Mouse (Mus musculus): ENCODE results near the gene Amotl1. TPM values are rescaled to one million over a fixed set of nuclear protein-coding genes. Genes with fewer than 3 reads are reported as not detected.
A peak's percentile ranks its signal among the peaks of the same experiment; 100 is the strongest.

The Amotl1 gene
- polyA plus RNA-seq, 1 experiment from 2014 or later, result 20.6 TPM

DNA sequence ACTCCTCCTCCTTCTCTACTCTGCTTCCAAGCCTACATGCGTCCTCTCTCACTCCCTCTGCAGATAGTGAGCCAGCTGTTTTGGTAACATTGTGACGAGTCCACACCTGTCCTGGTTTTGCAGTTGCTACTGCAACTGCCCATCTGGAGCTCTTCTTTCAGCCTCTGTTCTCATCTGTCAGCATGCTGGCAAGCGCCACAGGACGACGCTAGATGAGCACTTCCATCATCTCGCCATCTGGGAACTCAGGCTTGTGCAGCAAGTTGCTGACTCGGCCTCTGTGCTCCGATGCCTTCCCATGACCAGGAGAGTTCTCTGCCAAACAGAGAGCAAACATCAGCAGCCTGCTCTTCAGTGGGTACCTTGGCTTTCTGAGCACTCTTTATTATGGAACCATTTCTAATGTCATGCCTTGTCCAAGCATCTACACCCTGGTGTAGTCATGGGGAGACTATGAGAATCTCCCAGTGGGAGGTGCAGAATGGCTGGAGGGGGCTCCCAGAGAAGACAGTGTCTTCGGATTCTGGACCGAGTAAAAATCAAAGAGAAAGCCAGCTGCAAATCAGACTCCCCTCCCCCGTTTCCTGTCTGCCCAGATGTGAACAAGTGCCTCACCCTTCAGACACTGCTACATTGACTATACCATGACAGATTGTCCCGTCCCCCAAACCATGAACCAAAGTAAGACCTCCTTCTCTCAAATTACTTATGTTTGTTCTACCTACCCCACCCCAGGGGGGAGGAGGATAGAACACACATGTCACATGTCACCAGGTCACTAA lies 97.1 kb downstream of the Amotl1 start:
- Histone ChIP-seq H3K4me3 (no peak overlapping the region), H3K9ac (no peak overlapping the region), H3K4me2 (no peak overlapping the region), H3K27me3 (replicated peaks) (no peaks in the 10 kb centered on the region), H3K9me3 (replicated peaks) (no peaks in the 10 kb centered on the region), H3K4me1 (replicated peaks) (peaks cover 42% of the 10 kb centered on the region), H3K27ac (ENCODE audit: poor library complexity, severe bottlenecking) (no peak overlapping the region), H3K36me3 (peaks cover 92% of the 10 kb centered on the region)
- ATAC-seq (ENCODE audit: insufficient number of reproducible peaks, low FRiP score), result no peak
- WGBS, result 61% methylated on average over 12 of the region's 12 CpGs

DNA sequence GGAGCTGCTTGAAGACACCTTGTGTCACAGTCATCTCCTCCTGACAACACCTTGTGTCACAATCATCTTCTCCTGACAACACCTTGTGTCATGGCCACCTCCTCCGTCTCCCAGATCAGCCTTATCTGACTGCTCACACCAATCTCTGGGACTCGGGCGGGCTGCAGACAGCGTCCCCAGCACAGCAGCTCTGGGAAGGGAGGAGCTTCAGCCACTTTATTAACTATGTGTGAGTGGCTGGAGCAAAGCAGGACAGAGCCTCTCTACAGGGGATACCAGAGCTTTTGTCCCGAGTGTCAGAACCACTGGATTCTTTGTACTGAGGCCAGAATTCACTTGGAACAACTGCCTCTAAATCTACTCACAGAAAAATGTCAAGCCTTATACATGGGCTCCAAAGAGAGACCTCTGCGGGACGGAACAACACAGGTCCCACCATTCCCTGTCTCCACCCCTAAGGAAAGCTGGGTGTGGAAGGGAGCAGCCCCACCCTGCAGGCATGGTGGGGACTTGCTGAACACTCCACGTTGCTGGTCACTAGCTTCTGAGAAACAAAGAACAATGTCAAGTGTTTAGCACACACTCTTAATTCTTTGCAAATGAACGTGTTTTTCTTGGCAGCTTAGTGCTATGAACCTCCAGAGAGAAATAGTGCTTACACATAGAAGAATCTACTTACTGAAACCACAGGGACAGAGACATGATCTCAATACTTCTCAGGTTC lies 100.7 kb downstream of the Amotl1 start:
- Histone ChIP-seq H3K27me3 (replicated peaks) (no peaks in the 10 kb centered on the region), H3K4me3 (no peak overlapping the region), H3K4me1 (replicated peaks) (peaks cover 42% of the 10 kb centered on the region), H3K9ac (0 out of 2 replicates have a peak overlapping the region, but pooled peaks have one; percentile 21), H3K9me3 (replicated peaks) (no peaks in the 10 kb centered on the region), H3K36me3 (peaks cover 91% of the 10 kb centered on the region), H3K27ac (ENCODE audit: poor library complexity, severe bottlenecking) (peak overlapping the region; percentile 23), H3K4me2 (no peak overlapping the region)
- ATAC-seq (ENCODE audit: insufficient number of reproducible peaks, low FRiP score), result peak; percentile 20; the same call in 1 of the 2 replicates
- WGBS, result 33% methylated on average over 9 of the region's 9 CpGs

DNA sequence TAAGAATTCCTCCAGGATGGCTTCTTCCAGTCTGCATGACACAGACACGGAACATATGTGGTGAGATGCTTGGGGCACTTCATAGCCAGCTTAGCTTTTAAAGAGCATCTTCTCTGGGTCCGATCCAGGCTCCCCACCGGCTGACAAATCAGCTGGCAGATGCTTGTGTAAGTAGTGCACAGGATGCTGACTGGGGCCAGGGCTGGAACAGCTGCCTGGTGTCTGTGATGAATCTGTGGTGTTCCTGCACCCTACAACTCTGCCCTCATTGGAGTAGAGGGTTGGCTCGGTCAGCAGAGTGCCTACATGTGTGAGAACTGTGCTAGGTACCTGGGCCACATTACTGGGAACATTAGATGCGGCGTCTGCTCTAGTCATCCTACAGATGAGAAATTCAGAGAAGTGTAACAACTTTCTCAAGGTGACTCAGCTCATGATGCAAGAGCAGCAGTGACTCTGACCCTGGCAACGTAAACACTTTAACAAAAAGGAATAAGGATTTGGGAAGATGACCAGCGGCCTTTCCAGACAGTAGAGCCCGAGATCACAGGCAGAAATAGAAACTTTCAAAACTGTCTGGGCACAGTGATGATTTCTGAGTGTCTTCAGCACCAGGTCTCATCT lies 109.9 kb downstream of the Amotl1 start:
- H3K9me3 ChIP-seq (replicated peaks), result no peaks in the 10 kb centered on the region
- 76% methylated on average over 9 of the region's 9 CpGs for WGBS
- no peaks in the 10 kb centered on the region for H3K4me1 ChIP-seq (replicated peaks)
- no peak overlapping the region for H3K9ac ChIP-seq
- H3K27me3 ChIP-seq (replicated peaks), result no peaks in the 10 kb centered on the region
- H3K4me3 ChIP-seq, result no peak overlapping the region
- peaks cover 15% of the 10 kb centered on the region for H3K36me3 ChIP-seq
- ATAC-seq (ENCODE audit: insufficient number of reproducible peaks, low FRiP score), result no peak
- no peak overlapping the region for H3K27ac ChIP-seq (ENCODE audit: poor library complexity, severe bottlenecking)
- no peak overlapping the region for H3K4me2 ChIP-seq

DNA sequence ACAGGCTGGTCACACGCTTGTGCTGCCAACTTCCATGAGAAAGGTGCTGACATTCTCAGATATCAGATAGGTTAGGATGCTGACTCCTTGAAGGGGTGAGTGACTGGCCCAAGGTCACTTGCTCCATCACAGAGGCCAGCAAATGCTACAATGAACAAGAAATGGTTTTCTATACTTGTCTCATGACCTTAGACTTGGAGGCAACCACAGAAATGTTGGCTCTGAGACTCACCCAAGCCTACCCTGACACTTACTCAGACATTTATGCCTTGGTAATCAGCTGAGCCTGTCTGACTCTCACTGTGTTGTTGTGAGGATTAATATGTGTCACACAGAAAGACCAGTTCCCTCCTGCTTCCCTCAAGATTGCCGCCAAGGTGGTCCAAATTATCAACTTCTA lies 111.2 kb downstream of the Amotl1 start:
- Histone ChIP-seq H3K36me3 (peaks cover 3% of the 10 kb centered on the region), H3K9ac (no peak overlapping the region), H3K4me2 (no peak overlapping the region), H3K27ac (ENCODE audit: poor library complexity, severe bottlenecking) (no peak overlapping the region), H3K4me1 (replicated peaks) (no peaks in the 10 kb centered on the region), H3K4me3 (no peak overlapping the region), H3K9me3 (replicated peaks) (no peaks in the 10 kb centered on the region), H3K27me3 (replicated peaks) (no peaks in the 10 kb centered on the region)
- ATAC-seq (ENCODE audit: insufficient number of reproducible peaks, low FRiP score), result no peak
- 81% methylated on average over 2 of the region's 2 CpGs for WGBS

DNA sequence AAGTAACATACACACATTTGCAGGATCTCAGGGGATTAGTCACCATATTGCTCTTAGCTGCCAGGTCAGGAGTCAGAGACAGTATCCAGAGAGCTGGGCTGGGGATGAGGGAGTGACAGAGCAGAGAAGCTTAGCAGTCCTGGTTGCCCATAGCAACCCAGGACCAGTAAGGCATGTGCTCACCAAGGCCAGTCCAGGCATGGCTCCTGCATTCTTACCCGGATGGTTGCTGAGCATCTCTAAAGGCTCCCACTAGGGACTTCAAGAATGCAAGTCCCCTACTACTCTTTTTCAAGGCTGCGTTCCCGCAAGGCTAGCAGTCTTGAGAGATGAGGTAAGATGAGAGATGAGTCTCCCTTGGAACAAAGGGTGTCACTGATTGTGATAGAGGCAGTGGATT lies 112.6 kb downstream of the Amotl1 start:
- no peak for ATAC-seq (ENCODE audit: insufficient number of reproducible peaks, low FRiP score)
- no peak overlapping the region for H3K9ac ChIP-seq
- 49% methylated on average over 3 of the region's 3 CpGs for WGBS

DNA sequence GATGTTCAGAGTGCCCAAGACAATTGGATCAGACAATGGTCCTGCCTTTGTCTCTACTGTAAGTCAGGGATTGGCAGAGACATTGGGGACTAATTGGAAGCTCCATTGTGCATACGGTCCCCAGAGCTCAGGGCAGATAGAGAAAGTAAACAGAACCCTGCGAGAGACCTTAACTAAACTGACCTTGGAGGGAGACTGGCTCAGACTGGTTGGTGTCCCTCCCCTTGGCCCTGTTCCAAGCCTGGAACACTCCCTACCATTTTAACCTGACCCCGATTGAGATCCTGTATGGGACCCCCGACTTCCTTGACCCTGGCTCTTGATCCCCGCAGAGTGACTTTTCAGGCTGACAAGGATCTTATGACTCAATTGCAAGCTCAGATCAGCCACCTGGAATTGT lies 114.9 kb downstream of the Amotl1 start:
- no peaks in the 10 kb centered on the region for H3K36me3 ChIP-seq
- no peak overlapping the region for H3K4me3 ChIP-seq
- WGBS, result 62% methylated on average over 5 of the region's 5 CpGs
- no peaks in the 10 kb centered on the region for H3K4me1 ChIP-seq (replicated peaks)
- no peak overlapping the region for H3K4me2 ChIP-seq
- no peak for ATAC-seq (ENCODE audit: insufficient number of reproducible peaks, low FRiP score)
- H3K27me3 ChIP-seq (replicated peaks), result no peaks in the 10 kb centered on the region
- no peak overlapping the region for H3K27ac ChIP-seq (ENCODE audit: poor library complexity, severe bottlenecking)
- H3K9ac ChIP-seq, result no peak overlapping the region
- no peaks in the 10 kb centered on the region for H3K9me3 ChIP-seq (replicated peaks)

More for the DNA sequence above, 112.6 kb downstream of the Amotl1 start:
- Histone ChIP-seq H3K4me3 (no peak overlapping the region), H3K27ac (ENCODE audit: poor library complexity, severe bottlenecking) (no peak overlapping the region), H3K4me2 (no peak overlapping the region), H3K36me3 (no peaks in the 10 kb centered on the region), H3K27me3 (replicated peaks) (no peaks in the 10 kb centered on the region), H3K9me3 (replicated peaks) (no peaks in the 10 kb centered on the region), H3K4me1 (replicated peaks) (no peaks in the 10 kb centered on the region)

DNA sequence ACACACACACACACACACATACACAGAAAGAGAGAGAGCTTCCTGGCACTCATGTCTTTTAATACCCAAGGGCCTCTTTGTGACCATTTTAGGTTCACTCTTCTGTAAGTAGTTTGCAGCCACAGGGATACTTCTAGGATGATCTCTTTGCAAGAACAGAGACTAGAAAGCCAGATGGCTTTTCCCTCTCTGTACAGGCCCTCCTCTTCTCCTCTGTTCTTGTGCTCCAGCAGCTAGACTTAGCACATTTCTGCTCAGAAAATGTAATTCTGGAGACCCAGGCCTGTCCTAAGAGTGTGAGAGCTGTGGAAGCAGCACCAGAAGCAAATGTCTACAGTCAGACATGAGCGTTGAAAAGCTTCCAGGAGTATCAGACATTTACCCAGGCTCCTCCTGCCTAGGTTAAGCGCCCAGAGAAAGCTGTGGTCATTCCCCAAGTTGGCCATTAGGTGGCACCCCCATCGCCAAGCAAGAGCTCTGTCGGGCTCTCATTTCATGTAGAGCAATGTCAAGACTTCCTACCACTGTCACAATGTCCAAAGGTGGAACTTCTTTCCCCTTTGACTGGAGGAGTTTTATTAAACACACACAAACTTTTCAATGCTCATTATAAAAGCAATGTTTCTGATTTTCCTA lies 121.3 kb downstream of the Amotl1 start:
- peak; percentile 59; the same call in 1 of the 2 replicates for ATAC-seq (ENCODE audit: insufficient number of reproducible peaks, low FRiP score)
- no peaks in the 10 kb centered on the region for H3K36me3 ChIP-seq
- 4% methylated on average over 4 of the region's 4 CpGs for WGBS
- H3K9ac ChIP-seq, result no peak overlapping the region
- no peaks in the 10 kb centered on the region for H3K27me3 ChIP-seq (replicated peaks)
- H3K4me3 ChIP-seq, result no peak overlapping the region
- H3K9me3 ChIP-seq (replicated peaks), result no peaks in the 10 kb centered on the region
- H3K4me1 ChIP-seq (replicated peaks), result peaks cover 25% of the 10 kb centered on the region
- no peak overlapping the region for H3K4me2 ChIP-seq
- no peak overlapping the region for H3K27ac ChIP-seq (ENCODE audit: poor library complexity, severe bottlenecking)

DNA sequence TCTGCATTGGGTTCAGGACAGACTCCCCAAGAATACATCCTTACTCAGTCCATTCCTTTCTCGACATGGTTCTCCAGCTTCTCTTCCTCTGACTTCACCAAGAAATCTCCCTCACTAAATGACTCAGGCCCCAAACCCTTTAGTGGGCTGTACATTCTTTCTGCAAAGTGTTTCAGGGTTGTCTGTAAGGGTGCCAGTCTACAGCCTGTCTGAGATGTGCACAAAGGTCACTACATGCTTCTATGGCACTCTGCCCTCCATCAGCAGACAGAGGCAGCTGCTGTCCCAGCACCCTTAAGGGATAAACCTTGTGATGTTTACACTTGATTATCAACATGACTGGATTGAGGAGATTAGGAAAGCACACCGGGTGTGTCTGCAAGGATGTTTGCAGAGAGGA lies 123.2 kb downstream of the Amotl1 start:
- Histone ChIP-seq H3K9ac (no peak overlapping the region), H3K27ac (ENCODE audit: poor library complexity, severe bottlenecking) (no peak overlapping the region), H3K36me3 (no peaks in the 10 kb centered on the region), H3K9me3 (replicated peaks) (no peaks in the 10 kb centered on the region), H3K4me2 (no peak overlapping the region), H3K27me3 (replicated peaks) (no peaks in the 10 kb centered on the region), H3K4me1 (replicated peaks) (peaks cover 25% of the 10 kb centered on the region), H3K4me3 (no peak overlapping the region)
- 34% methylated on average over 2 of the region's 2 CpGs for WGBS
- no peak for ATAC-seq (ENCODE audit: insufficient number of reproducible peaks, low FRiP score)

DNA sequence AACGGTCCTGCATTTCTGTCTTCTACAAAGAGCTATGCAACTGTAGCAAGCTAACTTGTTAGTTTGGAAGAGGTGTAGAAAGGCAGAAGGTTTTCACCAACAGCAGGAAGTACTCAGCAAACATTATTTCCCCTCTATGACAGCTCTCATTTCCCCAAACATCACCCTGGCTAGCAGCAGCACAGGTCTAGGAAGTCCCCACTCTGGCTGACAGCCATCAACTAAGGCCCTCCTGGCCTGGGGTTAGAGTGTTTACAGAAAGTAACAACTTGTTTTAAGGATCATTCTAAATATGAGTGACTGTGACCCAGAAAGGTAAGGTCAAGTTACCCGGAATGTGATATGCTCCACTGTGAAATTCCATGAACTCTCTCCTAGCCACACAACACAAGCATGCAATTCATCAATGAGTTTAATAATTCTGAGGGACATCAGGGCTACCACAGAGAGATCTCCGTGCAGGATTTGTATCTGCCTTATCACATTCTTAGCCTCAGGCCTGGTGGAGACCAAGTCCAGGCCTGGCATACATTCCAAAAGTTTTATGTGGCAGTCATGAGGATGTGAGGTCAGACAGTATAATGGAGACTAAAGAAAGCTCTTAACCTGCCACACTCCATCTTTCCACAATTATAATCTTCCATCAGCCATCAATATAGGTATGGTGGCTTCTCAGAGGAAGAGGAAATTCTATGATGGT lies 123.7 kb downstream of the Amotl1 start:
- H3K9ac ChIP-seq, result no peak overlapping the region
- H3K4me3 ChIP-seq, result no peak overlapping the region
- H3K4me2 ChIP-seq, result no peak overlapping the region
- no peaks in the 10 kb centered on the region for H3K27me3 ChIP-seq (replicated peaks)
- no peaks in the 10 kb centered on the region for H3K9me3 ChIP-seq (replicated peaks)
- WGBS, result 45% methylated on average over 3 of the region's 3 CpGs
- H3K4me1 ChIP-seq (replicated peaks), result peaks cover 25% of the 10 kb centered on the region
- H3K27ac ChIP-seq (ENCODE audit: poor library complexity, severe bottlenecking), result no peak overlapping the region
- no peak for ATAC-seq (ENCODE audit: insufficient number of reproducible peaks, low FRiP score)
- no peaks in the 10 kb centered on the region for H3K36me3 ChIP-seq

DNA sequence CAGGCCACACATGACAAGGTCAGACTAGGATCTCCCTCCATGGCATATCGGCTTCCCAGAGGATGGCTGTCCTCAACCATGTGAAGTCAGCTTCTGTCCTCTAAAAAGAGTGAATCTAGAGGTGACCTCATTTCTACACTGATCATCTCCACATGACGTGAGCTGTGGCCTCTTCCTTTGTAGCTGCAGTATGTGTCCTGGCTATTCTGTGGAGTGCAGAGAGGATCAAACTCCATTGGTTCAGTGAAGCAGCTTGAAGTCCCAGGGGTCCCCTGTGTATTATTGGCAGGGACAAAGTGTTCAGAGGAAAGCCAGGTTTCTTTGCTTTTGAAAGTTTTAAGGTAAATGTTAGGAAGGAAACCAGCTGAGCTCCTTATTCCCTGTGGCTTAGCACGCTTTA lies 126.8 kb downstream of the Amotl1 start:
- WGBS, result 73% methylated on average over 3 of the region's 3 CpGs
- H3K4me1 ChIP-seq (replicated peaks), result peaks cover 22% of the 10 kb centered on the region
- no peak overlapping the region for H3K4me2 ChIP-seq
- H3K4me3 ChIP-seq, result no peak overlapping the region
- no peaks in the 10 kb centered on the region for H3K9me3 ChIP-seq (replicated peaks)
- no peaks in the 10 kb centered on the region for H3K27me3 ChIP-seq (replicated peaks)
- no peaks in the 10 kb centered on the region for H3K36me3 ChIP-seq
- no peak overlapping the region for H3K27ac ChIP-seq (ENCODE audit: poor library complexity, severe bottlenecking)
- no peak overlapping the region for H3K9ac ChIP-seq
- no peak for ATAC-seq (ENCODE audit: insufficient number of reproducible peaks, low FRiP score)
